In genomic region chr1:152269936-152270702, GRCm38 (mm10) we compare ENCODE assay signal across 27 mouse cellular contexts.
DNase-seq lines count a peak whose midpoint lies in the region; ATAC-seq and TF ChIP-seq lines count a peak whose summit lies in the region.
"Had no signal": no experiment of that assay in that cellular context is flagged by ENCODE, and none has a peak within 500 bp of the region (broad histone marks: within the 10 kb centered on the region; RNA-seq: fewer than 3 reads in every experiment).

No protein-coding gene starts in this region.

- ATAC-seq in hindbrain, embryonic 12.5 days (ENCODE audit: low FRiP score): no peak
- no peak for ATAC-seq in hindbrain, embryonic 11.5 days (ENCODE audit: low FRiP score)
- ATAC-seq in neural tube, embryonic 14.5 days (ENCODE audit: low read depth): peak; percentile 21; the same call in 1 of the 2 replicates
- ATAC-seq in hindbrain, embryonic 15.5 days (ENCODE audit: low FRiP score, low read depth): peak; percentile 66; the same call in 1 of the 2 replicates
- ATAC-seq in liver, postnatal 0 days: no peak
- ATAC-seq: liver, embryonic 12.5 days had no signal

- no peak overlapping the region for H3K9ac ChIP-seq in hindbrain, embryonic 12.5 days
- H3K9ac ChIP-seq in hindbrain, embryonic 11.5 days (ENCODE audit: low read depth, low read length): no peak overlapping the region
- H3K9ac ChIP-seq in neural tube, embryonic 14.5 days (replicated peaks; ENCODE audit: low read depth, low read length): no peak overlapping the region
- no peak overlapping the region for H3K9ac ChIP-seq in hindbrain, embryonic 15.5 days
- no peak overlapping the region for H3K9ac ChIP-seq in liver, postnatal 0 days (replicated peaks)
- H3K9ac ChIP-seq: embryonic facial prominence, embryonic 13.5 days; forebrain, embryonic 12.5 days; kidney, embryonic 15.5 days; limb, embryonic 13.5 days; liver, embryonic 12.5 days; neural tube, embryonic 13.5 days had no signal

- peak overlapping the region; percentile 6; the same call in 1 of the 2 replicates for H3K27ac ChIP-seq in hindbrain, embryonic 12.5 days
- no peak overlapping the region for H3K27ac ChIP-seq in hindbrain, embryonic 11.5 days (ENCODE audit: low read depth, low read length)
- H3K27ac ChIP-seq in neural tube, embryonic 14.5 days (ENCODE audit: low read depth, low read length): no peak overlapping the region
- H3K27ac ChIP-seq in hindbrain, embryonic 15.5 days (replicated peaks): peak overlapping the region; percentile 51; the same call in 1 of the 2 replicates
- no peak overlapping the region for H3K27ac ChIP-seq in liver, postnatal 0 days (ENCODE audit: low read depth)
- H3K27ac ChIP-seq: embryonic facial prominence, embryonic 13.5 days; forebrain, embryonic 12.5 days; heart, embryonic 10.5 days; kidney, embryonic 15.5 days; limb, embryonic 13.5 days; liver, embryonic 12.5 days; neural tube, embryonic 13.5 days had no signal

- 69% methylated on average over 10 of the region's 10 CpGs for WGBS in hindbrain, embryonic 12.5 days
- WGBS in hindbrain, embryonic 11.5 days: 73% methylated on average over 10 of the region's 10 CpGs
- 66% methylated on average over 10 of the region's 10 CpGs for WGBS in neural tube, embryonic 14.5 days
- 64% methylated on average over 10 of the region's 10 CpGs for WGBS in hindbrain, embryonic 15.5 days
- WGBS in liver, postnatal 0 days (ENCODE audit: insufficient replicate concordance): 70% methylated on average over 10 of the region's 10 CpGs

- no peaks in the 10 kb centered on the region for H3K9me3 ChIP-seq in hindbrain, embryonic 12.5 days (replicated peaks)
- H3K9me3 ChIP-seq in hindbrain, embryonic 11.5 days (ENCODE audit: control insufficient read depth, low read length): no peaks in the 10 kb centered on the region
- no peaks in the 10 kb centered on the region for H3K9me3 ChIP-seq in neural tube, embryonic 14.5 days (ENCODE audit: control insufficient read depth, low read length)
- H3K9me3 ChIP-seq in hindbrain, embryonic 15.5 days: no peaks in the 10 kb centered on the region
- no peaks in the 10 kb centered on the region for H3K9me3 ChIP-seq in liver, postnatal 0 days (ENCODE audit: low read length)
- H3K9me3 ChIP-seq: embryonic facial prominence, embryonic 13.5 days; forebrain, embryonic 12.5 days; heart, embryonic 10.5 days; kidney, embryonic 15.5 days; limb, embryonic 13.5 days; liver, embryonic 12.5 days; megakaryocyte, embryonic 14.5 days; neural tube, embryonic 13.5 days had no signal

- no peak overlapping the region for H3K4me2 ChIP-seq in hindbrain, embryonic 12.5 days (replicated peaks)
- H3K4me2 ChIP-seq in hindbrain, embryonic 11.5 days (replicated peaks; ENCODE audit: low read depth, low read length): no peak overlapping the region
- H3K4me2 ChIP-seq in neural tube, embryonic 14.5 days (ENCODE audit: low read depth, low read length): no peak overlapping the region
- H3K4me2 ChIP-seq in hindbrain, embryonic 15.5 days: no peak overlapping the region
- H3K4me2 ChIP-seq in liver, postnatal 0 days (ENCODE audit: low read depth, low read length): no peak overlapping the region
- H3K4me2 ChIP-seq: embryonic facial prominence, embryonic 13.5 days; forebrain, embryonic 12.5 days; kidney, embryonic 15.5 days; limb, embryonic 13.5 days; liver, embryonic 12.5 days; neural tube, embryonic 13.5 days had no signal

- TF ChIP-seq EP300 in liver, postnatal 0 days (IDR thresholded peaks at IDR 0.05; ENCODE audit: low read depth): no peak

- peaks cover 6% of the 10 kb centered on the region; the same call in 1 of the 2 replicates for H3K4me1 ChIP-seq in hindbrain, embryonic 12.5 days
- H3K4me1 ChIP-seq in hindbrain, embryonic 11.5 days (replicated peaks; ENCODE audit: control insufficient read depth, insufficient read depth, low read length): no peaks in the 10 kb centered on the region
- H3K4me1 ChIP-seq in neural tube, embryonic 14.5 days (ENCODE audit: control insufficient read depth, insufficient read depth, low read length): no peaks in the 10 kb centered on the region
- H3K4me1 ChIP-seq in hindbrain, embryonic 15.5 days (replicated peaks): 0 out of 2 replicates have a peak, but pooled peaks cover 5% of the 10 kb centered on the region
- H3K4me1 ChIP-seq in liver, postnatal 0 days (ENCODE audit: insufficient read depth): peaks cover 7% of the 10 kb centered on the region; the same call in 1 of the 2 replicates
- H3K4me1 ChIP-seq: embryonic facial prominence, embryonic 13.5 days; heart, embryonic 10.5 days; kidney, embryonic 15.5 days; limb, embryonic 13.5 days; liver, embryonic 12.5 days; neural tube, embryonic 13.5 days had no signal

- no peaks in the 10 kb centered on the region for H3K36me3 ChIP-seq in hindbrain, embryonic 12.5 days
- H3K36me3 ChIP-seq in hindbrain, embryonic 11.5 days (ENCODE audit: control insufficient read depth, insufficient read depth, low read length): no peaks in the 10 kb centered on the region
- H3K36me3 ChIP-seq in neural tube, embryonic 14.5 days (ENCODE audit: control insufficient read depth, insufficient read depth, low read length): no peaks in the 10 kb centered on the region
- no peaks in the 10 kb centered on the region for H3K36me3 ChIP-seq in hindbrain, embryonic 15.5 days
- H3K36me3 ChIP-seq in liver, postnatal 0 days (replicated peaks; ENCODE audit: insufficient read depth, low read length): no peaks in the 10 kb centered on the region
- H3K36me3 ChIP-seq: embryonic facial prominence, embryonic 13.5 days; forebrain, embryonic 12.5 days; heart, embryonic 10.5 days; kidney, embryonic 15.5 days; limb, embryonic 13.5 days; liver, embryonic 12.5 days; neural tube, embryonic 13.5 days had no signal

- H3K4me3 ChIP-seq in hindbrain, embryonic 12.5 days: no peak overlapping the region
- no peak overlapping the region for H3K4me3 ChIP-seq in hindbrain, embryonic 11.5 days (ENCODE audit: low read depth, low read length)
- no peak overlapping the region for H3K4me3 ChIP-seq in neural tube, embryonic 14.5 days (ENCODE audit: low read depth, low read length)
- H3K4me3 ChIP-seq in hindbrain, embryonic 15.5 days: no peak overlapping the region
- no peak overlapping the region for H3K4me3 ChIP-seq in liver, postnatal 0 days (ENCODE audit: low read depth, low read length)
- H3K4me3 ChIP-seq: embryonic facial prominence, embryonic 13.5 days; erythroblast, embryonic 14.5 days; forebrain, embryonic 12.5 days; heart, embryonic 10.5 days; kidney, embryonic 15.5 days; limb, embryonic 13.5 days; liver, embryonic 12.5 days; neural tube, embryonic 13.5 days had no signal

- TF ChIP-seq CTCF in liver, postnatal 0 days (IDR thresholded peaks at IDR 0.05; ENCODE audit: low read depth): no peak

- DNase-seq in hindbrain, embryonic 11.5 days (ENCODE audit: low spot score): no peak
- DNase-seq in neural tube, embryonic 10.5 days (ENCODE audit: extremely low spot score, low spot score): no peak
- no peak for DNase-seq in frontal cortex, postnatal 10 days (ENCODE audit: low spot score in 2 of 2)
- DNase-seq in liver, postnatal 0 days: no peak
- DNase-seq in thymus, postnatal 0 days (ENCODE audit: low spot score): no peak
- DNase-seq: adrenal gland, postnatal 10 days; cerebellum, adult 8-10 months; cerebellum, postnatal 36 days; embryo, embryonic 11 days; gastrocnemius, postnatal 36 days; kidney, adult 11 months; kidney, postnatal 36 days; layer of hippocampus, adult 9-11 months; lung, adult 2 months had no signal

- H3K27me3 ChIP-seq in hindbrain, embryonic 12.5 days: no peaks in the 10 kb centered on the region
- H3K27me3 ChIP-seq in hindbrain, embryonic 11.5 days (ENCODE audit: control insufficient read depth, insufficient read depth, low read length): no peaks in the 10 kb centered on the region
- H3K27me3 ChIP-seq in neural tube, embryonic 14.5 days (ENCODE audit: control insufficient read depth, insufficient read depth, low read length): no peaks in the 10 kb centered on the region
- no peaks in the 10 kb centered on the region for H3K27me3 ChIP-seq in hindbrain, embryonic 15.5 days
- H3K27me3 ChIP-seq in liver, postnatal 0 days (ENCODE audit: insufficient read depth, low read length): no peaks in the 10 kb centered on the region
- H3K27me3 ChIP-seq: CH12.LX; embryonic facial prominence, embryonic 13.5 days; forebrain, embryonic 12.5 days; kidney, embryonic 15.5 days; limb, embryonic 13.5 days; liver, embryonic 12.5 days; megakaryocyte, embryonic 14.5 days; neural tube, embryonic 13.5 days had no signal

Comparison
In these comparisons a context has a peak if more than half of its experiments do, and no peak if none do; other contexts are left out.
1. ATAC-seq: peak in neural tube, embryonic 14.5 days (single experiment) and hindbrain, embryonic 15.5 days (single experiment); none in hindbrain, embryonic 12.5 days (single experiment), hindbrain, embryonic 11.5 days (single experiment) and liver, postnatal 0 days (single experiment).
2. H3K27ac ChIP-seq: peak in hindbrain, embryonic 12.5 days (single experiment) and hindbrain, embryonic 15.5 days (single experiment); none in hindbrain, embryonic 11.5 days (single experiment), neural tube, embryonic 14.5 days (single experiment) and liver, postnatal 0 days (single experiment).